Mouse (Mus musculus) olfactory bulb, adult 2 months (tissue): ENCODE measurements around the gene Zmynd10.

ENCODE experiments used
- CTCF ChIP-seq: fragments of 200-500 bp; IDR thresholded peaks from 2 replicates; pipeline ENCODE4 v1.5.1; 2012; ENCODE audit warnings: low read depth, mild to moderate bottlenecking, low read length, moderate library complexity; ENCODE audit not compliant: insufficient read depth
- POLR2A ChIP-seq: fragments of 200-500 bp; IDR thresholded peaks from 2 replicates; pipeline ENCODE4 v1.6.1; 2012; ENCODE audit warnings: mild to moderate bottlenecking, low read depth, low read length, moderate library complexity; ENCODE audit not compliant: insufficient read depth

DNA sequence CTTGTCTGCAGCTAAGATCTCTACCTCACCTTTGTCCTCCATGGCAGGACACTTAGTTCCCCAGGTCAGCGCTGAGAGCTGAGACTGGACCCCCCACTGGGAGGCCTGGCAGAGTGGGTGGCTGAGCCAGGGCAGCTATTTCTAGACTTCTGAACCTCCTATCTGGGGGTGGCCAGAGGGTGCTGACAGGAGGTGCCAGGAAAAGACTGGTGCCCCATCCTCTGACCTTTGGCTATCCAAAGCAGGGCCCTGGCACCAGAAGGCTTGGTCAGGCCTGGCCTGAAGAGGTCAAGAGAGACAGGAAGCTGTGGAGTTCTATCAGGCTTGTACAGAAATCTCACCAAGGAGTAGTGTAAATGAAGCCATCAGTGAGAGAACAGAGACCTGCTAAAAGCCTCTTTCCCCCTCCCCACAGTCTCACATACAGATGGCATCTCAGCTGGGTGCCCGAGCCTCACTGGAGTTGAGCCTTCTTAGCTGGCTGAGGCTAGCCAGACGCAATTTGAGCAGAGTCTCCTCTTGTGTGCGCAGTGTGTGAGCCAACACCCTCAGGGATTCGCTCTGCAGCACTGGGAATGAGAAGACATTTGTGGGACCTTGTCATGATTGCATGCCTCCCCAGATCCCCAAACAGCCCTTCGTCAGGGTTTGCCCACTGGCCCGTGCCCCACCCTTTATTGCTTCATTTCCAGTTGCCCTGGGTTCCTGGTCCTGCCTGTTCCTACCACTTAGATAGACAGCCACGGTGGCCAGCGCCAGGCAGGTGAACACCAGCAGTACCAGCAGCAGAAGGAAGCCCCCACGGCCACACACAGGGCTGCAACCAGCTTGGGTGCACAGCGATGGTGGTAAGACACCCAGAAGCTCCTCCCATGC, 46.2 kb downstream of the Zmynd10 start:
- no peak for TF ChIP-seq CTCF
- TF ChIP-seq POLR2A: no peak
